Mouse (Mus musculus) midbrain, embryonic 12.5 days (tissue): ENCODE measurements around the gene Necab3. TPM values are rescaled to one million over a fixed set of nuclear protein-coding genes. Genes with fewer than 3 reads are reported as not detected.

Source experiments
- ATAC-seq: fragments of 200-750 bp; cut with Nextera tagmentation; 2 replicates; pipeline ENCODE4 v1.8.0; 2017; ENCODE audit warnings: low read depth, moderate TSS enrichment, moderate library complexity; ENCODE audit not compliant: low FRiP score
- H3K27ac ChIP-seq: fragments of 300-500 bp; sonication (generic); replicated peaks from 2 replicates; pipeline ENCODE4 v1.5.1; 2016; ENCODE audit warnings: mild to moderate bottlenecking
- H3K27me3 ChIP-seq: fragments of 300-500 bp; sonication (generic); 2 replicates; pipeline ENCODE4 v1.6.1; 2016; ENCODE audit warnings: mild to moderate bottlenecking
- H3K36me3 ChIP-seq: fragments of 300-500 bp; sonication (generic); 2 replicates; pipeline ENCODE4 v1.6.1; 2016
- H3K4me1 ChIP-seq: fragments of 300-500 bp; sonication (generic); 2 replicates; pipeline ENCODE4 v1.6.1; 2016
- H3K4me2 ChIP-seq: fragments of 300-500 bp; sonication (generic); replicated peaks from 2 replicates; pipeline ENCODE4 v1.6.1; 2016; ENCODE audit warnings: mild to moderate bottlenecking, moderate library complexity
- H3K4me3 ChIP-seq: fragments of 300-500 bp; sonication (generic); 2 replicates; pipeline ENCODE4 v1.5.1; 2016; ENCODE audit warnings: mild to moderate bottlenecking
- H3K9ac ChIP-seq: fragments of 300-500 bp; sonication (generic); replicated peaks from 2 replicates; pipeline ENCODE4 v1.6.1; 2016; ENCODE audit warnings: mild to moderate bottlenecking, moderate library complexity
- H3K9me3 ChIP-seq: fragments of 300-500 bp; sonication (generic); 2 replicates; pipeline ENCODE4 v1.6.1; 2016; ENCODE audit warnings: mild to moderate bottlenecking
- WGBS: fragments of 180-500 bp; shearing (Covaris S2); methylation state at CpG from one replicate; pipeline ENCODE4 v1.1.7; 2016; 5-methylcytosine and 5-hydroxymethylcytosine counted together
- polyA plus RNA-seq: library from polyadenylated mRNA; unstranded; fragments of >200 nt; fragmentation: Nextera tagmentation; extraction: Ambion mirVana; gene quantifications from 2 replicates; pipeline ENCODE4 v1.2.1, GENCODE M21; 2016

Gene Necab3
- polyA plus RNA-seq, 1 experiment from 2014 or later = 12.3 TPM

DNA sequence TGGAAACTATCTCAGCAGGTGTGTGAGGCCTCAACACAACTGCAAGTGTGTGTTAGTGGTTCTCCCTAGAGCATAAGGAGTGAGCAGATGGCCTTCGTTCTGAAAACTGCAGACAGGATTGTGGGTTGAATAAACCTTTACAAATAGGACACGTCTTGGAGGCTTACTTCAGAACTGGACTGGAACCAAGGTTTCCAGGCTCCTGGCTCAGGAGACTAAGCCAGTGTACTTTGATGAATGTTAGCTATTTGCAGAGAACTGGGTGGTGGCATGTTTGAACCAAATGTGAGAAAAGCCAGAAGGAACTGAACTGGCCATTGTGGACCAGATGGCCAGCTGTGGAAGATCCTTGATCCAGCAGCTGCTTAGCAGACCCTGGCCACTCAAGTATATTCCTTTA, 20.4 kb downstream of the Necab3 start:
- Histone ChIP-seq H3K27me3 (no peaks in the 10 kb centered on the region), H3K9ac (no peak overlapping the region), H3K27ac (peak overlapping the region; percentile 50), H3K9me3 (no peaks in the 10 kb centered on the region), H3K4me1 (peaks cover 4% of the 10 kb centered on the region; the same call in 1 of the 2 replicates), H3K4me2 (no peak overlapping the region), H3K4me3 (no peak overlapping the region), H3K36me3 (peaks cover 43% of the 10 kb centered on the region)
- no peak for ATAC-seq
- WGBS = 69% methylated on average over 2 of the region's 2 CpGs

DNA sequence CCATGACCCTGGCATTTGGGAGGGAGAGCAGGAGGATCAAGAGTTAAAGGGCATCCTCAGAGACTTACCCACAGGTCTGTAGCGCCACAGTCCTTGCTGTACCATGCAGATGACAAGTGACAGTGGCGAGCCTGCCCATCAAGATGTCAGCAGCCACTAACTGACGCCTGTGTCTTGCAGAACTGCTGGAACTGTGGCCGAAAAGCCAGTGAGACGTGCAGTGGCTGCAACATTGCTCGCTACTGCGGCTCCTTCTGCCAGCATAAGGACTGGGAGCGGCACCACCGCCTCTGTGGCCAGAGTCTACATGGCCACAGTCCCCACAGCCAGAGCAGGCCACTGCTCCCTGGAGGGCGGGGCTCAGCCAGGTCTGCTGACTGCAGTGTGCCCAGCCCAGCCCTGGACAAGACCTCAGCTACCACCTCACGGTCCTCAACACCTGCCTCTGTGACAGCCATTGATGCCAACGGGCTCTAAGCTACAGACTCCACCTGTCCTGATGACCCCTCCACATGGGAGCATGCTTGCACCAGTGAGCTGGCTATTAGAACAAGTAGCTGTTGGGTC, 23.9 kb downstream of the Necab3 start:
- Histone ChIP-seq H3K4me3 (no peak overlapping the region), H3K4me1 (peaks cover 11% of the 10 kb centered on the region; the same call in 1 of the 2 replicates), H3K9me3 (no peaks in the 10 kb centered on the region), H3K36me3 (peaks cover 59% of the 10 kb centered on the region), H3K27ac (no peak overlapping the region), H3K4me2 (no peak overlapping the region), H3K9ac (no peak overlapping the region), H3K27me3 (no peaks in the 10 kb centered on the region)
- WGBS = 92% methylated on average over 12 of the region's 12 CpGs
- ATAC-seq = no peak

DNA sequence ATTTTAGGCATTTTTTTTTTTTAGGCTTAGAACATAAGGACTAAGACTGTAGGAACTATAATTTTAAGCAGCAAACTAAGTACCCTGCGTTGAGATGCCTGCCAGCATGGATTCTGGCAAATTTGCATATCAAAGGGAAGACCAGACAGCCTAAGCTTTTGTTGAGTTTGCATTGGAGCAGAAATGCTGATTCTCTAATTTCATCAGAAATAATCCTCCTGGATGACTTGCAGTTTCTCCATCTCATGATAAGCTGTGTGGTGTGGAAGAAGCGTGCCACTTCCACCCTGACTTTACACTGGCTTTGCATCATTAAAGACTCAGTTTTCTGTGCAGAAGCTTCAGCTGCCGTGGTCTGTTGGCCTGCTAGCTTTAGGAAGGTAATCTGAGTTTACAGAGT, 25.8 kb downstream of the Necab3 start:
- no peak overlapping the region for H3K4me3 ChIP-seq
- no peaks in the 10 kb centered on the region for H3K27me3 ChIP-seq
- no peak for ATAC-seq
- 23% methylated on average over 3 of the region's 3 CpGs for WGBS
- H3K27ac ChIP-seq = peak overlapping the region; percentile 10; the same call in 1 of the 2 replicates
- H3K4me2 ChIP-seq = no peak overlapping the region
- peaks cover 7% of the 10 kb centered on the region; the same call in 1 of the 2 replicates for H3K4me1 ChIP-seq
- H3K36me3 ChIP-seq = peaks cover 68% of the 10 kb centered on the region
- H3K9me3 ChIP-seq = no peaks in the 10 kb centered on the region
- no peak overlapping the region for H3K9ac ChIP-seq

GRCm38 (mm10) chr2:154526531-154526930, 32.2 kb downstream of the Necab3 start:
- H3K36me3 ChIP-seq = peaks cover 77% of the 10 kb centered on the region
- H3K4me3 ChIP-seq = no peak overlapping the region
- WGBS = 88% methylated on average over 3 of the region's 3 CpGs
- H3K9me3 ChIP-seq = no peaks in the 10 kb centered on the region
- no peak overlapping the region for H3K9ac ChIP-seq
- ATAC-seq = no peak
- H3K4me1 ChIP-seq = no peaks in the 10 kb centered on the region; the same call in 1 of the 2 replicates
- no peaks in the 10 kb centered on the region for H3K27me3 ChIP-seq
- 0 out of 2 replicates have a peak overlapping the region, but pooled peaks have one; percentile 10 for H3K27ac ChIP-seq
- no peak overlapping the region for H3K4me2 ChIP-seq

- peaks cover 76% of the 10 kb centered on the region for H3K36me3 ChIP-seq
- no peak overlapping the region for H3K9ac ChIP-seq
Observed at GRCm38 (mm10) chr2:154525285-154525684, 33.4 kb downstream of the Necab3 start.

DNA sequence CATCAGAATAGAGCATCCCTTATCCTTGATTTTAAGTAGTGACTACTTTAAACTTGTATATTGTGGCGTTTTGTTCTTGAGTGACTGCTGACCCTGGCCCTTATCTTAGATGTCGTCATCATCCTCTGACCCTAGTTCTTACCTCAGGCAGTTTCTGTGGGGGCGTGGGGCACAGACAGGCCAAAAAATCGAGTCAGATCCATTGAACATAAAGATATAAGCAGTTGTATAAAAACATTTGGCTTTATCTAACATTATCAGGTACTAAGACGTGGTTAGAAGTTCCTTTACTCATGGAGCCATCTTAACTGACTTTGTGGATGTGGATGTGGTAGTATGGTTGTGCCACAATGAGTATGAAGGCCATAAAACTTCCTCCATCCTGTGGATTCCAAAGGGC, 36.4 kb downstream of the Necab3 start:
- Histone ChIP-seq H3K27ac (no peak overlapping the region), H3K4me3 (no peak overlapping the region), H3K9me3 (no peaks in the 10 kb centered on the region), H3K4me1 (no peaks in the 10 kb centered on the region; the same call in 1 of the 2 replicates), H3K27me3 (no peaks in the 10 kb centered on the region), H3K9ac (no peak overlapping the region), H3K36me3 (peaks cover 72% of the 10 kb centered on the region), H3K4me2 (no peak overlapping the region)
- WGBS = 93% methylated on average over 5 of the region's 5 CpGs
- no peak for ATAC-seq

More at GRCm38 (mm10) chr2:154525285-154525684, 33.4 kb downstream of the Necab3 start:
- WGBS = 94% methylated on average over 2 of the region's 2 CpGs
- Histone ChIP-seq H3K4me1 (no peaks in the 10 kb centered on the region; the same call in 1 of the 2 replicates), H3K4me3 (no peak overlapping the region), H3K27ac (no peak overlapping the region), H3K9me3 (no peaks in the 10 kb centered on the region), H3K4me2 (no peak overlapping the region), H3K27me3 (no peaks in the 10 kb centered on the region)
- ATAC-seq = no peak

GRCm38 (mm10) chr2:154521449-154521848, 37.2 kb downstream of the Necab3 start:
- Histone ChIP-seq H3K36me3 (peaks cover 71% of the 10 kb centered on the region), H3K9me3 (no peaks in the 10 kb centered on the region), H3K9ac (no peak overlapping the region), H3K4me2 (no peak overlapping the region), H3K27me3 (no peaks in the 10 kb centered on the region), H3K27ac (no peak overlapping the region), H3K4me1 (no peaks in the 10 kb centered on the region; the same call in 1 of the 2 replicates), H3K4me3 (no peak overlapping the region)
- no peak for ATAC-seq

- Histone ChIP-seq H3K9ac (no peak overlapping the region), H3K4me2 (no peak overlapping the region), H3K27ac (0 out of 2 replicates have a peak overlapping the region, but pooled peaks have one; percentile 3), H3K27me3 (no peaks in the 10 kb centered on the region), H3K36me3 (peaks cover 62% of the 10 kb centered on the region), H3K4me3 (no peak overlapping the region), H3K9me3 (no peaks in the 10 kb centered on the region), H3K4me1 (no peaks in the 10 kb centered on the region)
- ATAC-seq = no peak
- WGBS = 94% methylated on average over 5 of the region's 5 CpGs
Observed at GRCm38 (mm10) chr2:154517424-154517823, 41.3 kb downstream of the Necab3 start.

DNA sequence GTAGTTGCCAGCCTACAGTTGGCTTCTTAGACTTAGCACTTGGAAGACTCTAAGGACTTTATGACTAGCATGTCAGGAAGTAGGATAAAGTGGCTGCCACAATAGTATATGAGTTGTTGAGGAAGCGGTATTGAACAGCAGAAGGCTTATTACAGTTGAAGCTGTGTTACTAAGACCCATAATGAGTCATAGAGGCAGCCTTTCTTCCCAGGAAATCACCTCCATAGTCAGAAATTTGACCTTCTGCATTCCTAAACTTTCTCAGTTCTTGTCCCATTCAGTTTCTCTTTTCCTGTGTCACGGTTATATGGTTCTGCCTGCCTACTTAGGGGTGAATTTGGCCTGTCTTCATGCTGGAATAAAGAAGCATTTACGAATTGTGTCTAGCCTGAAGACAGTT, 41.7 kb downstream of the Necab3 start:
- no peak overlapping the region for H3K4me3 ChIP-seq
- no peaks in the 10 kb centered on the region for H3K9me3 ChIP-seq
- no peaks in the 10 kb centered on the region for H3K27me3 ChIP-seq
- no peaks in the 10 kb centered on the region for H3K4me1 ChIP-seq
- ATAC-seq = no peak
- no peak overlapping the region for H3K4me2 ChIP-seq
- WGBS = 89% methylated on average over 3 of the region's 3 CpGs
- H3K9ac ChIP-seq = no peak overlapping the region
- H3K27ac ChIP-seq = 0 out of 2 replicates have a peak overlapping the region, but pooled peaks have one; percentile 3
- H3K36me3 ChIP-seq = peaks cover 63% of the 10 kb centered on the region

- H3K4me3 ChIP-seq = no peak overlapping the region
- no peak overlapping the region for H3K27ac ChIP-seq
- H3K27me3 ChIP-seq = no peaks in the 10 kb centered on the region
- ATAC-seq = no peak
- H3K4me2 ChIP-seq = no peak overlapping the region
- WGBS = 91% methylated on average over 3 of the region's 3 CpGs
- peaks cover 62% of the 10 kb centered on the region for H3K36me3 ChIP-seq
- no peaks in the 10 kb centered on the region for H3K9me3 ChIP-seq
- peaks cover 6% of the 10 kb centered on the region; the same call in 1 of the 2 replicates for H3K4me1 ChIP-seq
- H3K9ac ChIP-seq = no peak overlapping the region
Observed at GRCm38 (mm10) chr2:154510141-154510540, 48.5 kb downstream of the Necab3 start.

- H3K9ac ChIP-seq = no peak overlapping the region
- no peak overlapping the region for H3K4me2 ChIP-seq
- peaks cover 6% of the 10 kb centered on the region; the same call in 1 of the 2 replicates for H3K4me1 ChIP-seq
- WGBS = 95% methylated on average over 4 of the region's 4 CpGs
- ATAC-seq = no peak
- no peak overlapping the region for H3K4me3 ChIP-seq
- H3K27ac ChIP-seq = no peak overlapping the region
- no peaks in the 10 kb centered on the region for H3K9me3 ChIP-seq
- H3K27me3 ChIP-seq = no peaks in the 10 kb centered on the region
- H3K36me3 ChIP-seq = peaks cover 70% of the 10 kb centered on the region
Observed at GRCm38 (mm10) chr2:154508450-154508849, 50.2 kb downstream of the Necab3 start.

DNA sequence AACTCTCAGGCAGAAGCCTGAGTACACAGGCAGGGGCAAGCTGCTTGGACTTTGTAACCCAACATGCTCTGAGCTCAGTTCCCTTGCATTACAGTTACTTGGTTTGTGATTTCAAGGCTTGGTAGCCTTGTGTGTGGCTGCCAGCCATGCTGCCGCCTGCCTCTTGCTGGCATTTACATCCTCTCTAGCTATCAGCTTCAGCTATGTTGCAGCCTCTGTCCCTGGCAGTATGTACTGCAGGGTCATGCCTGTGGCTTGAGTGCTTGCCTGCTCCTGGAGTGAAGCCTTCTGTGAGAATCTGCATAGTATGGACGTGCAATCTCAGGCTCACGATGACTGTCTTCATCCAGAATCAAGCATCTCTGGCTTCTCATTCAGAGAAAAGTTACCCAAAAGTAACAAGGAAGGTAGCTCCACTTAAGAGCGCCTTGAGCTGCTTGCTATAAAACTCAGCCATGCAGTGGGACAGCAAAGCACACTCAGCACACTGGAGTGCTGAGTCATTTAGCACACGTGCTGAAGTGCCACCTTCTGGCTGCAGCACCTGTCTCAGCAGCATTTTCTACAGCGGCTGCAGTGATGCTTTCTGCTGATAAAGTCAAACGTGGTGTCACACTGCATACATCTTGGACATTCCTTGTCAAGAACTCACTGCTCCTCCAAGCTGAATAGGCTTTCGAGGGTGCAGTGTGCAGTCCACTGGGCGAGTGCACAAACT, 51.0 kb downstream of the Necab3 start:
- H3K9me3 ChIP-seq = no peaks in the 10 kb centered on the region
- WGBS = 86% methylated on average over 9 of the region's 9 CpGs
- no peak for ATAC-seq
- H3K9ac ChIP-seq = no peak overlapping the region
- H3K36me3 ChIP-seq = peaks cover 70% of the 10 kb centered on the region
- no peak overlapping the region for H3K4me2 ChIP-seq
- no peak overlapping the region for H3K27ac ChIP-seq
- no peaks in the 10 kb centered on the region for H3K27me3 ChIP-seq
- peaks cover 6% of the 10 kb centered on the region; the same call in 1 of the 2 replicates for H3K4me1 ChIP-seq
- H3K4me3 ChIP-seq = no peak overlapping the region
